Mouse (Mus musculus): ENCODE results near the gene Zfp689. TPM values are rescaled to one million over a fixed set of nuclear protein-coding genes. Genes with fewer than 3 reads are reported as not detected.

Gene Zfp689
- polyA plus RNA-seq, 1 experiment from 2014 or later, result 5.9 TPM

GRCm38 (mm10) chr7:127479318-127480225 is 30.6 kb upstream of the Zfp689 start:
- peaks cover 19% of the 10 kb centered on the region for H3K4me1 ChIP-seq (ENCODE audit: control insufficient read depth, insufficient read depth, low read length)
- H3K4me3 ChIP-seq (ENCODE audit: low read length), result peak overlapping the region; percentile 99
- H3K27ac ChIP-seq (ENCODE audit: low read length), result peak overlapping the region; percentile 98
- H3K27me3 ChIP-seq (replicated peaks; ENCODE audit: control insufficient read depth, insufficient read depth, low read length), result no peaks in the 10 kb centered on the region
- peaks cover 25% of the 10 kb centered on the region for H3K36me3 ChIP-seq (ENCODE audit: control insufficient read depth, insufficient read depth, low read length)
- no peak for ATAC-seq
- peak overlapping the region; percentile 95 for H3K9ac ChIP-seq (ENCODE audit: low read depth, low read length)
- peak overlapping the region; percentile 95 for H3K4me2 ChIP-seq (ENCODE audit: low read depth, low read length)
- no peaks in the 10 kb centered on the region for H3K9me3 ChIP-seq (ENCODE audit: control insufficient read depth, low read length)
- WGBS, result 4% methylated on average over 47 of the region's 48 CpGs

- ATAC-seq, result peak; percentile 73
- peak within 1 kb of the TSS; percentile 95 for H3K4me2 ChIP-seq (ENCODE audit: low read depth, low read length)
- no peaks in the 10 kb centered on the region for H3K9me3 ChIP-seq (ENCODE audit: control insufficient read depth, low read length)
- peaks cover 19% of the 10 kb centered on the region for H3K4me1 ChIP-seq (ENCODE audit: control insufficient read depth, insufficient read depth, low read length)
- H3K4me3 ChIP-seq (ENCODE audit: low read length), result peak within 1 kb of the TSS; percentile 99
- WGBS, result 0% methylated on average over 60 of the region's 62 CpGs
- peak within 1 kb of the TSS; percentile 98 for H3K27ac ChIP-seq (ENCODE audit: low read length)
- peak within 1 kb of the TSS; percentile 95 for H3K9ac ChIP-seq (ENCODE audit: low read depth, low read length)
- H3K27me3 ChIP-seq (replicated peaks; ENCODE audit: control insufficient read depth, insufficient read depth, low read length), result no peaks in the 10 kb centered on the region
- H3K36me3 ChIP-seq (ENCODE audit: control insufficient read depth, insufficient read depth, low read length), result peaks cover 27% of the 10 kb centered on the region
Observed at GRCm38 (mm10) chr7:127478635-127479317, 29.8 kb upstream of the Zfp689 start, which contains the start of gene Fbrs. Fbrs (plus strand) TSS chr7:127479199.

- Histone ChIP-seq H3K9ac (ENCODE audit: low read depth, low read length) (peak overlapping the region; percentile 95), H3K27me3 (replicated peaks; ENCODE audit: control insufficient read depth, insufficient read depth, low read length) (no peaks in the 10 kb centered on the region), H3K4me3 (ENCODE audit: low read length) (peak overlapping the region; percentile 99), H3K27ac (ENCODE audit: low read length) (peak overlapping the region; percentile 98), H3K4me2 (ENCODE audit: low read depth, low read length) (peak overlapping the region; percentile 95), H3K9me3 (ENCODE audit: control insufficient read depth, low read length) (no peaks in the 10 kb centered on the region), H3K36me3 (ENCODE audit: control insufficient read depth, insufficient read depth, low read length) (peaks cover 28% of the 10 kb centered on the region), H3K4me1 (ENCODE audit: control insufficient read depth, insufficient read depth, low read length) (peaks cover 19% of the 10 kb centered on the region)
- peak; percentile 95 for ATAC-seq
- under 1% methylated on average over 50 of the region's 50 CpGs for WGBS
Observed at GRCm38 (mm10) chr7:127477687-127478634, 29.0 kb upstream of the Zfp689 start.

- peak overlapping the region; percentile 65 for H3K9ac ChIP-seq (ENCODE audit: low read depth, low read length)
- no peaks in the 10 kb centered on the region for H3K9me3 ChIP-seq (ENCODE audit: control insufficient read depth, low read length)
- WGBS, result 65% methylated on average over 4 of the region's 4 CpGs
- peaks cover 24% of the 10 kb centered on the region for H3K4me1 ChIP-seq (ENCODE audit: control insufficient read depth, insufficient read depth, low read length)
- no peak for ATAC-seq
- H3K36me3 ChIP-seq (ENCODE audit: control insufficient read depth, insufficient read depth, low read length), result peaks cover 24% of the 10 kb centered on the region
- H3K4me2 ChIP-seq (ENCODE audit: low read depth, low read length), result peak overlapping the region; percentile 78
- H3K27ac ChIP-seq (ENCODE audit: low read length), result peak overlapping the region; percentile 89
- H3K4me3 ChIP-seq (ENCODE audit: low read length), result peak overlapping the region; percentile 99
- no peaks in the 10 kb centered on the region for H3K27me3 ChIP-seq (replicated peaks; ENCODE audit: control insufficient read depth, insufficient read depth, low read length)
Observed at GRCm38 (mm10) chr7:127476855-127477254, 27.9 kb upstream of the Zfp689 start.

GRCm38 (mm10) chr7:127476336-127476735 is 27.4 kb upstream of the Zfp689 start:
- Histone ChIP-seq H3K4me3 (ENCODE audit: low read length) (no peak overlapping the region), H3K27ac (ENCODE audit: low read length) (no peak overlapping the region), H3K9ac (ENCODE audit: low read depth, low read length) (no peak overlapping the region), H3K4me2 (ENCODE audit: low read depth, low read length) (no peak overlapping the region), H3K36me3 (ENCODE audit: control insufficient read depth, insufficient read depth, low read length) (peaks cover 24% of the 10 kb centered on the region), H3K4me1 (ENCODE audit: control insufficient read depth, insufficient read depth, low read length) (peaks cover 24% of the 10 kb centered on the region), H3K9me3 (ENCODE audit: control insufficient read depth, low read length) (no peaks in the 10 kb centered on the region), H3K27me3 (replicated peaks; ENCODE audit: control insufficient read depth, insufficient read depth, low read length) (no peaks in the 10 kb centered on the region)
- ATAC-seq, result no peak
- WGBS, result 95% methylated on average over 11 of the region's 11 CpGs

GRCm38 (mm10) chr7:127475186-127475740 is 26.3 kb upstream of the Zfp689 start:
- H3K9me3 ChIP-seq (ENCODE audit: control insufficient read depth, low read length), result no peaks in the 10 kb centered on the region
- no peak overlapping the region for H3K9ac ChIP-seq (ENCODE audit: low read depth, low read length)
- WGBS, result 92% methylated on average over 11 of the region's 11 CpGs
- no peak overlapping the region for H3K4me3 ChIP-seq (ENCODE audit: low read length)
- H3K36me3 ChIP-seq (ENCODE audit: control insufficient read depth, insufficient read depth, low read length), result peaks cover 24% of the 10 kb centered on the region
- H3K4me2 ChIP-seq (ENCODE audit: low read depth, low read length), result no peak overlapping the region
- H3K27me3 ChIP-seq (replicated peaks; ENCODE audit: control insufficient read depth, insufficient read depth, low read length), result no peaks in the 10 kb centered on the region
- peaks cover 17% of the 10 kb centered on the region for H3K4me1 ChIP-seq (ENCODE audit: control insufficient read depth, insufficient read depth, low read length)
- no peak for ATAC-seq
- H3K27ac ChIP-seq (ENCODE audit: low read length), result no peak overlapping the region

- H3K27ac ChIP-seq (ENCODE audit: low read length), result no peak overlapping the region
- H3K9me3 ChIP-seq (ENCODE audit: control insufficient read depth, low read length), result no peaks in the 10 kb centered on the region
- 83% methylated on average over 6 of the region's 6 CpGs for WGBS
- H3K4me1 ChIP-seq (ENCODE audit: control insufficient read depth, insufficient read depth, low read length), result peaks cover 12% of the 10 kb centered on the region
- peaks cover 24% of the 10 kb centered on the region for H3K36me3 ChIP-seq (ENCODE audit: control insufficient read depth, insufficient read depth, low read length)
- H3K9ac ChIP-seq (ENCODE audit: low read depth, low read length), result no peak overlapping the region
- H3K4me2 ChIP-seq (ENCODE audit: low read depth, low read length), result no peak overlapping the region
- ATAC-seq, result no peak
- no peaks in the 10 kb centered on the region for H3K27me3 ChIP-seq (replicated peaks; ENCODE audit: control insufficient read depth, insufficient read depth, low read length)
- no peak overlapping the region for H3K4me3 ChIP-seq (ENCODE audit: low read length)
Observed at GRCm38 (mm10) chr7:127474378-127475070, 25.6 kb upstream of the Zfp689 start.

GRCm38 (mm10) chr7:127473705-127474104 is 24.7 kb upstream of the Zfp689 start:
- Histone ChIP-seq H3K27me3 (replicated peaks; ENCODE audit: control insufficient read depth, insufficient read depth, low read length) (no peaks in the 10 kb centered on the region), H3K9ac (ENCODE audit: low read depth, low read length) (0 out of 2 replicates have a peak overlapping the region, but pooled peaks have one; percentile 6), H3K36me3 (ENCODE audit: control insufficient read depth, insufficient read depth, low read length) (peaks cover 24% of the 10 kb centered on the region), H3K9me3 (ENCODE audit: control insufficient read depth, low read length) (no peaks in the 10 kb centered on the region), H3K4me3 (ENCODE audit: low read length) (no peak overlapping the region), H3K4me2 (ENCODE audit: low read depth, low read length) (no peak overlapping the region), H3K4me1 (ENCODE audit: control insufficient read depth, insufficient read depth, low read length) (peaks cover 14% of the 10 kb centered on the region), H3K27ac (ENCODE audit: low read length) (no peak overlapping the region)
- 79% methylated on average over 5 of the region's 5 CpGs for WGBS
- ATAC-seq, result no peak
